Mouse (Mus musculus) liver, embryonic 16.5 days (tissue): ENCODE measurements around the gene Trabd2b. TPM values are rescaled to one million over a fixed set of nuclear protein-coding genes. Genes with fewer than 3 reads are reported as not detected.

Experiments used
- ATAC-seq: fragments of 200-750 bp; cut with Nextera tagmentation; 2 replicates; pipeline ENCODE4 v1.8.0; 2017; ENCODE audit warnings: low read depth, mild to moderate bottlenecking, moderate number of reproducible peaks, moderate library complexity
- H3K27ac ChIP-seq: fragments of 300-500 bp; sonication (generic); 2 replicates; pipeline ENCODE4 v1.5.1; 2014; ENCODE audit warnings: mild to moderate bottlenecking, low read length
- H3K27me3 ChIP-seq: fragments of 300-500 bp; sonication (generic); 2 replicates; pipeline ENCODE4 v1.6.1; 2014; ENCODE audit warnings: low read depth, low read length, mixed read lengths; ENCODE audit not compliant: control insufficient read depth, insufficient read depth
- H3K36me3 ChIP-seq: fragments of 300-500 bp; sonication (generic); 2 replicates; pipeline ENCODE4 v1.6.1; 2014; ENCODE audit warnings: mild to moderate bottlenecking; ENCODE audit not compliant: control insufficient read depth, insufficient read depth
- H3K4me1 ChIP-seq: fragments of 300-500 bp; sonication (generic); 2 replicates; pipeline ENCODE4 v1.6.1; 2014; ENCODE audit warnings: low read depth, low read length, mixed read lengths; ENCODE audit not compliant: control insufficient read depth
- H3K4me2 ChIP-seq: fragments of 300-500 bp; sonication (generic); 2 replicates; pipeline ENCODE4 v1.6.1; 2014; ENCODE audit warnings: low read depth, low read length, mixed read lengths
- H3K4me3 ChIP-seq: fragments of 300-500 bp; sonication (generic); 2 replicates; pipeline ENCODE4 v1.5.1; 2014; ENCODE audit warnings: low read depth, mild to moderate bottlenecking, low read length
- H3K9ac ChIP-seq: fragments of 300-500 bp; sonication (generic); 2 replicates; pipeline ENCODE4 v1.6.1; 2014; ENCODE audit warnings: low read depth, low read length
- H3K9me3 ChIP-seq: fragments of 300-500 bp; sonication (generic); replicated peaks from 2 replicates; pipeline ENCODE4 v1.6.1; 2016; ENCODE audit warnings: low read length; ENCODE audit not compliant: control insufficient read depth
- WGBS: fragments of 180-500 bp; shearing (Covaris S2); extraction: QIAGEN DNeasy Blood & Tissue Kit; methylation state at CpG from one replicate; pipeline ENCODE4 v1.1.7; 2014; ENCODE audit not compliant: insufficient replicate concordance; 5-methylcytosine and 5-hydroxymethylcytosine counted together
- polyA plus RNA-seq: library from polyadenylated mRNA; unstranded; fragments of >200 nt; fragmentation: Nextera tagmentation; extraction: Ambion mirVana; gene quantifications from 2 replicates; pipeline ENCODE4 v1.2.1, GENCODE M21; 2015

Trabd2b gene
- polyA plus RNA-seq, 1 experiment from 2014 or later = 0.12 TPM

GRCm38 (mm10) chr4:114467371-114468094 is 61.0 kb downstream of the Trabd2b start:
- H3K4me1 ChIP-seq = no peaks in the 10 kb centered on the region
- H3K27ac ChIP-seq = no peak overlapping the region
- no peaks in the 10 kb centered on the region for H3K27me3 ChIP-seq
- H3K4me2 ChIP-seq = no peak overlapping the region
- H3K4me3 ChIP-seq = no peak overlapping the region
- no peak overlapping the region for H3K9ac ChIP-seq
- H3K9me3 ChIP-seq = no peaks in the 10 kb centered on the region
- ATAC-seq = no peak
- no peaks in the 10 kb centered on the region for H3K36me3 ChIP-seq
- 15% methylated on average over 6 of the region's 6 CpGs for WGBS

- no peak overlapping the region for H3K4me2 ChIP-seq
Observed at GRCm38 (mm10) chr4:114468095-114468429, 61.5 kb downstream of the Trabd2b start.

GRCm38 (mm10) chr4:114469881-114470280 is 63.4 kb downstream of the Trabd2b start:
- no peak overlapping the region for H3K4me2 ChIP-seq
- H3K4me3 ChIP-seq = no peak overlapping the region
- H3K4me1 ChIP-seq = no peaks in the 10 kb centered on the region
- H3K9me3 ChIP-seq = no peaks in the 10 kb centered on the region
- no peaks in the 10 kb centered on the region for H3K36me3 ChIP-seq
- no peaks in the 10 kb centered on the region for H3K27me3 ChIP-seq
- ATAC-seq = no peak
- WGBS = 20% methylated on average over 1 of the region's 1 CpGs
- no peak overlapping the region for H3K27ac ChIP-seq
- no peak overlapping the region for H3K9ac ChIP-seq

More at GRCm38 (mm10) chr4:114468095-114468429, 61.5 kb downstream of the Trabd2b start:
- no peak for ATAC-seq
- Histone ChIP-seq H3K27ac (no peak overlapping the region), H3K9ac (no peak overlapping the region), H3K36me3 (no peaks in the 10 kb centered on the region), H3K9me3 (no peaks in the 10 kb centered on the region), H3K4me1 (no peaks in the 10 kb centered on the region), H3K27me3 (no peaks in the 10 kb centered on the region), H3K4me3 (no peak overlapping the region)
- WGBS = 13% methylated on average over 7 of the region's 7 CpGs

- no peak for ATAC-seq
- no peaks in the 10 kb centered on the region for H3K4me1 ChIP-seq
- 54% methylated on average over 5 of the region's 5 CpGs for WGBS
- H3K36me3 ChIP-seq = no peaks in the 10 kb centered on the region
- H3K27me3 ChIP-seq = no peaks in the 10 kb centered on the region
- no peak overlapping the region for H3K27ac ChIP-seq
- no peak overlapping the region for H3K9ac ChIP-seq
- no peak overlapping the region for H3K4me3 ChIP-seq
- H3K9me3 ChIP-seq = no peaks in the 10 kb centered on the region
- H3K4me2 ChIP-seq = no peak overlapping the region
Observed at GRCm38 (mm10) chr4:114472143-114472542, 65.6 kb downstream of the Trabd2b start.

GRCm38 (mm10) chr4:114476316-114476715 is 69.8 kb downstream of the Trabd2b start:
- Histone ChIP-seq H3K4me2 (no peak overlapping the region), H3K9ac (no peak overlapping the region), H3K27me3 (no peaks in the 10 kb centered on the region), H3K9me3 (no peaks in the 10 kb centered on the region), H3K4me3 (no peak overlapping the region), H3K36me3 (no peaks in the 10 kb centered on the region), H3K4me1 (no peaks in the 10 kb centered on the region), H3K27ac (no peak overlapping the region)
- ATAC-seq = no peak
- 50% methylated on average over 3 of the region's 3 CpGs for WGBS

GRCm38 (mm10) chr4:114477082-114477771 is 70.7 kb downstream of the Trabd2b start:
- no peaks in the 10 kb centered on the region for H3K36me3 ChIP-seq
- no peak for ATAC-seq
- H3K9ac ChIP-seq = no peak overlapping the region
- H3K4me2 ChIP-seq = no peak overlapping the region
- 43% methylated on average over 11 of the region's 11 CpGs for WGBS
- H3K9me3 ChIP-seq = no peaks in the 10 kb centered on the region
- no peaks in the 10 kb centered on the region for H3K4me1 ChIP-seq
- H3K4me3 ChIP-seq = no peak overlapping the region
- no peak overlapping the region for H3K27ac ChIP-seq
- H3K27me3 ChIP-seq = no peaks in the 10 kb centered on the region

- 47% methylated on average over 5 of the region's 5 CpGs for WGBS
- no peak overlapping the region for H3K9ac ChIP-seq
- H3K27ac ChIP-seq = no peak overlapping the region
- ATAC-seq = no peak
- no peaks in the 10 kb centered on the region for H3K27me3 ChIP-seq
- no peak overlapping the region for H3K4me3 ChIP-seq
- H3K36me3 ChIP-seq = no peaks in the 10 kb centered on the region
- no peak overlapping the region for H3K4me2 ChIP-seq
- H3K9me3 ChIP-seq = no peaks in the 10 kb centered on the region
- H3K4me1 ChIP-seq = no peaks in the 10 kb centered on the region
Observed at GRCm38 (mm10) chr4:114481518-114481917, 75.0 kb downstream of the Trabd2b start.

- Histone ChIP-seq H3K27me3 (no peaks in the 10 kb centered on the region), H3K9ac (no peak overlapping the region), H3K4me3 (no peak overlapping the region), H3K4me2 (no peak overlapping the region), H3K27ac (no peak overlapping the region), H3K9me3 (no peaks in the 10 kb centered on the region), H3K36me3 (no peaks in the 10 kb centered on the region), H3K4me1 (no peaks in the 10 kb centered on the region)
- ATAC-seq = no peak
- 42% methylated on average over 2 of the region's 2 CpGs for WGBS
Observed at GRCm38 (mm10) chr4:114484173-114484572, 77.6 kb downstream of the Trabd2b start.

- Histone ChIP-seq H3K9me3 (no peaks in the 10 kb centered on the region), H3K27me3 (no peaks in the 10 kb centered on the region), H3K4me1 (no peaks in the 10 kb centered on the region), H3K4me2 (no peak overlapping the region), H3K36me3 (no peaks in the 10 kb centered on the region), H3K9ac (no peak overlapping the region), H3K4me3 (no peak overlapping the region), H3K27ac (no peak overlapping the region)
- no peak for ATAC-seq
- WGBS = 35% methylated on average over 5 of the region's 5 CpGs
Observed at GRCm38 (mm10) chr4:114485996-114486395, 79.5 kb downstream of the Trabd2b start.
